Mouse (Mus musculus): Measurements from ENCODE around the gene Sult2b1.

Sult2b1 gene

DNA sequence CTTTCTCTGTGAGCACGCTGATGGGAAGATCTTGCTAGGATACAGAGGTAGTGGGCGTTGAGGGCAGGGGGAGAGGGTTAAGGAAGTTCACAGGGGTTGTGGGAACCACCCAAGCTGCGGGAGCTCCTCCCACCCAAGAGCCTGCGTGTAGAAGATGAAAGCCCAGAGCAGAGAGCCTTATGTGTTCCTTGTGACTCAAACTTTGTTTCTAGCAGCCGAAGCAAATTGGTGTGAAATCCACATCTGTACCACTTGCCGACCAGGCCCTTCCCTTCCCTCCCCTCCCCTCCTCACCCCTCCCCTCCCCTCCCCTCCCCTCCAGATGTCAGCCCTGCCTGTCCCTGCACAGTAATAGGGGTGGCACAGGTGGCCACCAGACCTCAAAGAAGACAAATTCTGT lies 89.4 kb downstream of the Sult2b1 start:
- DNase-seq (ENCODE audit: low spot score in 2 of 2): no peak

DNA sequence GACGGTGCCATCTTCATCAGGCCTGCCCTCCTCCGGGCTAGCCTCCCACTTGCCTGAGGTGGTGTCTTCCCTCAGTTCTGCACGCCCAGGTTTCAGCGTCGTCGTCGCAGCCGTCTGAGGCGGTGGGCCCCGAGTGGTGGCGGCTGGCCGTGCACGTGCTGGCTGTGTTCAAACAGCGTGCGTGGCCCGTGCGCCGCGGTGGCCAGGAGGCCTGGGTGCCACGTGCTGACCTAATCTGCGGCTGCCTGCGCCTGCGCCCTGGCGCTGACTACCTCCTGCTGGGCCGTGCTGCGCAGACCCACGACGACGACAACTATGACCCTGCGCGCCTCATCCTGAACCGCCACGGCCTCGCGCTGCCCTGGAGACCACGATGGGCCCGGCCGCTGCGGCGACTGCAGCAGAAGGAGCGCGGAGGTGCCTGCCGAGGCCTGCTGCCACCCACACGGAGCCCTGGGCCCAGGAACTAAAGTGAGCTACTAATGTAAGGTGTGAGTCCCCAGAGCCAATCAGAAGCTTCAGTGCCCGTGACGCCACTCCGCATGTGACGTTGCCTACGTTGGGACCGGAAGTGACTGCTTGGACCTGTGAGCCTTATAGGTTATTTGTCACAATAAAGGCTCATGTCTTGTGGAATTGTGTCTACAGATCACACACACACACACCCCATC lies 90.4 kb downstream of the Sult2b1 start, which contains the start of gene Sec1:
Gene Sec1 (minus strand): TSS at position 482 of the 671 bp plus-strand sequence.
- no peak for DNase-seq (ENCODE audit: low spot score in 2 of 2)

DNA sequence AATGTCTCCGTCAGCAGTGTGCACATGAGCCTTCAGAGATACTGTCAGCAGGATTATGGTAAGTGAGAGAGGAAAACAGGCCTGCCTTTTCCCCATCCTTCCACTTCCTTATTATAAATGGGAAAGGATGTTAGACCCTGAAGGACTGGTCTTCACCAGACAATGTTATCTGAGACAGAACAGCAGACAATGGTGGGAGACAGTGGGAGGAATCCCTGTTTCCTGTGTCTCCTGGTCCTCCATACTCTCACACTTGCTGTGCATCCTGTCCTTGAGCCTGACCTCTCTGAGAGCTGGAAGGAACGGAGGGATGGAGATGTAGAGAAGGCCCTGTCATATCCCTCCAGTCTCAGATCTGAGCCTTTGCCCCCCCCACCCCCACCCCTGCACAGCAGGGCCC lies 92.1 kb downstream of the Sult2b1 start:
- DNase-seq (ENCODE audit: low spot score in 2 of 2): no peak

DNA sequence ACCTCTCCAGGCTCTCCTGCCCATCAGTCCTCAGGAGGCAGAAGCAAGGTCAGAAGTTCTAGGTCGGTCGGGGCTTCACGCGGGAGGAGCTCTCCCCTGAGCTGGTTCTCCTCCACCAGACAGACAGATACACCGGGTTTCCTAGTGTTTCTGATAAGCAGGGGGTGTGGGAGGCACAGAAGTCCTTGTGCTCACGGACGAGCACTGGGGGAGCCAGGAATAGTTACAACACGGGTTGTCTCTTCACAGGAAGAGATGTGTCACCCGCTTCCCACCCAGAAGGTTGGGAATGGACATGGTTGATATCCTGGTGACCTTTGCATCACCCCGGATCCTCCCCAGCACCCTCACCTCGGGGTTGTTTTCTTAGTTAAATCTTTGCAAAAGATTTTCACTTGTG lies 94.7 kb downstream of the Sult2b1 start:
- DNase-seq (ENCODE audit: low spot score in 2 of 2): no peak

DNA sequence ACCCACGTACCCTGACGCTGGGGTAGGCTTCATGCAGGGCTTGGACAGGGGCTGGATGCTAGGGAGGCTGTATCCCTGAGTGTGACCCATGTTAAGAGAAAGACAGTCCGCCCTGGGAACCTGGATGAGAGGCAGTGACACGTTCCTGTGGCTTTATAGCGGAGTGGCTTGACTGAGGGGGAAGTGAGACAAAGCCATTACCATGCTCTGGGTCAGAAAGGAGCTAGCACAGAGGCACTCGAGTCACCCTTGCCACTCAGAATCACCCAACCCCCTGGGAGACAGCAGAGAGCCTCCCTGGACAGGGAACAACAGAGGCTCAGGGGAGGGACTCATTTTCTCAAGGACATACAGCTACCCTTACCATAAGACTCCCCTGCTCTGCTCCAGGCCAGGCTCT lies 95.4 kb downstream of the Sult2b1 start:
- DNase-seq (ENCODE audit: low spot score in 2 of 2): no peak

DNA sequence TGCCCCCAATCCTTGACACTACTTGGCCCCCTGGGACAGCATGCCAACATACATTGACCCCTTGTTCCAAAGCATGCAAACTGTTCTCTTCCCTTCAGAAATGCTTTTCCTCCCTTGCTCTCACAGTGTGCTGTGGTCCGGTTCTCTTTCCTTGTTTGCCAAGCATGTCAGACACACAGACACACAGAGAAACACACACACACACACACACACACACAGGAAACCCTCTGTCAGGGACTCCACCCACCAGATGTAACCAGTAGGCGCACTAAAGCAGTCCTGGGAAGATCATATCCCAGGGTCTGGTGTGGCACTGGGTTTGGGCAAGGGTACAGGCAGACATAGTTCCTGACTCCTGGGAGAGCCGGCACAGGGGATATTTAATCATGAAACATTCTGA lies 97.6 kb downstream of the Sult2b1 start:
- no peak for DNase-seq (ENCODE audit: low spot score in 2 of 2)

DNA sequence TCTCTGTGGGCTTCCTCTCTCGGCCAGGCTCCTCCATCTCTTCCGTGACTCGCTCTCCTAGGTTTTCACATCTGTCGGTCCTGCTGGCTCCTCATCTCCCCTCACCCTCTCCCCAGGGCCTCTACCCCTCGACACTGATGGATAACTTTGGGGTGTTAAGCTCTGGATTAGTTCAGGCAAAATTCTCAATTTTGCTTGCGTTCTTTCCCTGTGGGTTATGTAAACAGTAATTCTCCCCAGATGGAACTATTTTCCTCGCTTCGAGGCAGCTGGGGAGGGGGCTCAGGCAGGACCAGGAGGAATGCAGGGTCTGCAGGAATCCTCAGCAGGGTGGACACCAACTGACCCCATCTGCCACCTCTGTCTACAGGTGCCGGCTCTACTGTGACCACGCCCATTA lies 98.7 kb downstream of the Sult2b1 start:
- DNase-seq (ENCODE audit: low spot score in 2 of 2): no peak

DNA sequence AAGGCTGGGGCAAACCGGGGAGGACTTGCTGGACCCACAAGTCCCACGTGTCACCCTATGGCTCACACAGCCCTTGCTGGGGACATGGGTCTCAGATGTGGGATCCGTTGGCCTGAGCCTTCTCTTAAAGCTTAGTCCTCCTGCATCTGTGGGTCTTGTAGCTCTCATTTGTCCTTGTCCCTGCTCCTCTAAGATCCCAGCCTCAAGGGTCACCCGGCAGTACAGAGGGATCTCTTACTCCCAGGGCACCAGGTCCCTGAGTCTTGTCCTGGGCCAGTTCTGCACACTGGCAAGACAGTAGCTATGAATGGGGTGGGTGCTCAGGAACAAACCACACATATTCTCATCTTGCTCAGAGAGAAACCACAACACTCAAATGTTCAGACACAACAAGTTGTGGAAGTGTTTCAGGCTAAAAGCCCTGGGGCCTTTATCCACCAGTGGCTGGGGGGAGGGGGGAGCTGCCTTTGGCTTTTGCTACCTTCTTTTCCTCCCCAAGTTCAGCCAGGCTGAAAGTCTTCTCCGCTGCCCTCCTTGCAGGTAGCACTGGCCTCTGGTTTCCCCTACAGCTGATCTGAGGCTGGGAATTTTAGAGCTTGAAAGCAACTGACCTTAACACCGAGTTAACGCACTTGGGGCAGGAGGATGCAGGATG lies 100.9 kb downstream of the Sult2b1 start, which contains the start of gene Ntn5:
Gene Ntn5 (plus strand): TSS at position 627 of the 655 bp plus-strand sequence.
- no peak for DNase-seq (ENCODE audit: low spot score in 2 of 2)

DNA sequence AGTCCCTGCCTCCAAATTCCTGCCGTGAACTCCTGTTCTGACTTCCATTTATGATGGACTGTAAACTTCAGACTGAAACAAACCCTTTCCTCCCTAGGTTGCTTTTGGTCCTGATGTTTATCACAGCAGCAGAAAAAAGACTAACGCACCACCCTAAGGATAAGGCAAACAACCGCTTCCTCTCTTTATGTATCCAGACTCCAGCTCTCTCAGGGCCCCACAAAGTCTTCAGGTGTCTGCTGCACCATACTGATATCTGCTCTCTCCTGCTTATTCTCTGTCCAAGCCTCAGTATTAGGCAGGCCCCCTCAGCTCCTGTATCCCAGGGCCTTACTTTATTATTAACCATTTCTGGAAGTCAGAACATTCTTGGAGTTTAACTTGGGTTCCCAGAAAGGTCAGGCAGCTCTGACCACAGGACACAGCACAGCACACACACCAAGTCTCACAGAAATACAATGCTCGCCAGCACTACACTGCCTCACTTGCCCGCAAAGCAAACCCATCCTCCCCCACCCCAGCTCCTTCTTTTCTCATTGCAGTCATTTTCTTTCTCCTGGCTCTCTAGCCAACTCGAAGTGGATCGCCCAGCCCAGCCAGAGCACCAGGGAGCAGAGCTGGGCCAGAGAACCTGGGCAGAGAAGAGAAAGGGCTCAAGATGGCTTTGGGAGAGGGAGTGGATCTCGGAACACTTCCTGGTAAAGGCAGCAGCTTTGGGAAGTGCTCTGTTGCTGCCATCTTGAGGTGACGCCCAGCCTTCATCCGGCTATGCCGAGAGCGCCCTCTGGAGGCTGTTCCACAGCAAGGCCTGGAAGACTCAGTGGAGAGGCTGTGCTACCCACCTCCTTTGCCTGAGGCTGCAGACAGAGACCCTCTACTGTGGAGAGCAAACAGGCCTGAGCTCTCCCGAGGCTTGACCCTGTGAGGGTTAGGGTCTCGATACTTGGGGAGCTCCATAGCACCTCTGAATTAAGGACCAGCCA lies 102.0 kb downstream of the Sult2b1 start:
- DNase-seq (ENCODE audit: low spot score in 2 of 2): peak; percentile 58 to 81

DNA sequence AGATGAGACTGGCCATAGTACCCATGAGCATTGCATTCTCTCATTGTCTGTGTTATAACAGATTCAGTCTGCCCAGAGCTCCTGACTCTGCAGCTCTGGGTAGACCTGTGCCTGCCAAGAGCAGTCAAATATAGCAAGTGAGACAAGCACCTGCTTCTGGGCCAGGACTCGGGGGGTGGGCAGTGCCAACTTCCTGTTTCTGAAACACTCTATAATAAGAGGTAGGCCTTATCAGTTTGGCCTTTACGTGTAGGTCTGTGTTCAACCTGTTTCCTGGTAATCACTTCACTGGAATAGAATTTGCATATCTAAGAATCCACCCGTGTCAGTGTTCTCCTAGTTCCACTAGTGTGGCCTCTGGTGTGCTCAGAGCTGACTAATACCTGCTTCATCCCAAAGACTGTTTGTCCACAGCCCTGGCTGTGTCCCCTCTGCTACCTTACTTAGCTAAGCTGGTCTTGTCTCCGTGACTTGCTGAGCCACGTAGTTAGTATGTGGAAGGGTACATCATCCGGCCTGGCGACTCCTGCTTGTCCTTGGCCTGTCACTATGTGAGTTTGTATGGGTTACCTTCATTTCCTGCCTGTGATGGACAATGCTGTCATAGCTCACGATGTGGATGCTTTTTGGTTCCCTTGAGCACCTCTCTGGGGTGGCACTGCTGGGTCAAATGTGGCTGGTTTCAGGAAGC lies 103.3 kb downstream of the Sult2b1 start:
- DNase-seq (ENCODE audit: low spot score in 2 of 2): peak in 1 of 2 experiments; percentile 48
